Comparison of ENCODE assay signal across 16 mouse cellular contexts in genomic region chr9:78475383-78475780, GRCm38 (mm10). TPM values are rescaled to one million over a fixed set of nuclear protein-coding genes. Genes with fewer than 3 reads are reported as not detected.
"Had no signal": no experiment of that assay in that cellular context is flagged by ENCODE, and none has a peak within 500 bp of the region (broad histone marks: within the 10 kb centered on the region; RNA-seq: fewer than 3 reads in every experiment).

No protein-coding gene starts in this region.

- ATAC-seq: midbrain, embryonic 13.5 days had no signal

- H3K27me3 ChIP-seq: limb, embryonic 12.5 days; megakaryocyte, embryonic 14.5 days; midbrain, embryonic 13.5 days; neural tube, embryonic 12.5 days had no signal

- DNase-seq: kidney, postnatal 10 days; kidney, postnatal 4 days; liver; lung, adult 2 months; lung, postnatal 14 days; spleen, adult 18-20 months; thymus, adult 2 months; thymus, postnatal 25 days had no signal

- H3K27ac ChIP-seq: layer of hippocampus, adult 2 months; limb, embryonic 12.5 days; liver, embryonic 14.5 days; macrophage; midbrain, embryonic 13.5 days; neural tube, embryonic 12.5 days had no signal

- H3K4me2 ChIP-seq: limb, embryonic 12.5 days; midbrain, embryonic 13.5 days; neural tube, embryonic 12.5 days had no signal

- H3K9ac ChIP-seq: limb, embryonic 12.5 days; liver, embryonic 14.5 days; midbrain, embryonic 13.5 days; neural tube, embryonic 12.5 days had no signal

- H3K4me3 ChIP-seq: layer of hippocampus, adult 2 months; limb, embryonic 12.5 days; megakaryocyte, embryonic 14.5 days; midbrain, embryonic 13.5 days; neural tube, embryonic 12.5 days had no signal

- H3K9me3 ChIP-seq: limb, embryonic 12.5 days; megakaryocyte, embryonic 14.5 days; midbrain, embryonic 13.5 days; neural tube, embryonic 12.5 days had no signal

RNA-seq across cellular contexts. Expression of gene Gm17324, which starts 26.8 kb away (rescaled TPM):
- total RNA-seq: neutrophil, adult 5-6 weeks had no signal
- polyA plus RNA-seq: lung, adult 2 months; macrophage had no signal
